Mouse (Mus musculus) liver, embryonic 13.5 days (tissue): ENCODE results near the gene Ttpal. TPM values are rescaled to one million over a fixed set of nuclear protein-coding genes. Genes with fewer than 3 reads are reported as not detected.

Experiments
- ATAC-seq: fragments of 200-750 bp; cut with Nextera tagmentation; 2 replicates; pipeline ENCODE4 v1.8.0; 2017; ENCODE audit warnings: low read depth, mild to moderate bottlenecking, moderate number of reproducible peaks, moderate library complexity
- DNase-seq: peaks from one replicate; pipeline ENCODE4 v3.0.0; 2022
- H3K27ac ChIP-seq: fragments of 300-500 bp; sonication (generic); 2 replicates; pipeline ENCODE4 v1.5.1; 2015; ENCODE audit warnings: moderate library complexity, mild to moderate bottlenecking, inconsistent platforms
- H3K27me3 ChIP-seq: fragments of 300-500 bp; sonication (generic); 2 replicates; pipeline ENCODE4 v1.6.1; 2015; ENCODE audit warnings: mild to moderate bottlenecking, inconsistent platforms
- H3K36me3 ChIP-seq: fragments of 300-500 bp; sonication (generic); 2 replicates; pipeline ENCODE4 v1.6.1; 2015; ENCODE audit warnings: mild to moderate bottlenecking, inconsistent platforms
- H3K4me1 ChIP-seq: fragments of 300-500 bp; sonication (generic); replicated peaks from 2 replicates; pipeline ENCODE4 v1.6.1; 2015; ENCODE audit warnings: inconsistent platforms
- H3K4me2 ChIP-seq: fragments of 300-500 bp; sonication (generic); 2 replicates; pipeline ENCODE4 v1.6.1; 2015; ENCODE audit warnings: inconsistent platforms, mild to moderate bottlenecking, moderate library complexity
- H3K4me3 ChIP-seq: fragments of 300-500 bp; sonication (generic); replicated peaks from 2 replicates; pipeline ENCODE4 v1.5.1; 2015; ENCODE audit warnings: mild to moderate bottlenecking, inconsistent platforms
- H3K9ac ChIP-seq: fragments of 300-500 bp; sonication (generic); 2 replicates; pipeline ENCODE4 v1.6.1; 2015; ENCODE audit warnings: mild to moderate bottlenecking, inconsistent platforms
- H3K9me3 ChIP-seq: fragments of 300-500 bp; sonication (generic); replicated peaks from 2 replicates; pipeline ENCODE4 v1.6.1; 2016; ENCODE audit warnings: inconsistent platforms
- WGBS: fragments of 180-500 bp; shearing (Covaris S2); methylation state at CpG from one replicate; pipeline ENCODE4 v1.1.7; 2015; ENCODE audit not compliant: insufficient replicate concordance; 5-methylcytosine and 5-hydroxymethylcytosine counted together
- polyA plus RNA-seq: library from polyadenylated mRNA; unstranded; fragments of >200 nt; fragmentation: Nextera tagmentation; extraction: Ambion mirVana; gene quantifications from 2 replicates; pipeline ENCODE4 v1.2.1, GENCODE M21; 2015

Ttpal gene
- polyA plus RNA-seq, 1 experiment from 2014 or later = 13.9 TPM

GRCm38 (mm10) chr2:163662698-163663221 lies 60.6 kb downstream of the Ttpal start:
- WGBS = 38% methylated on average over 2 of the region's 2 CpGs
- H3K4me2 ChIP-seq = no peak overlapping the region
- no peaks in the 10 kb centered on the region for H3K27me3 ChIP-seq
- H3K36me3 ChIP-seq = peaks cover 17% of the 10 kb centered on the region
- DNase-seq (no peak), ATAC-seq (no peak)
- no peak overlapping the region for H3K27ac ChIP-seq
- no peak overlapping the region for H3K4me3 ChIP-seq
- H3K9me3 ChIP-seq = no peaks in the 10 kb centered on the region
- peaks cover 75% of the 10 kb centered on the region for H3K4me1 ChIP-seq
- no peak overlapping the region for H3K9ac ChIP-seq

GRCm38 (mm10) chr2:163663930-163664329 lies 61.8 kb downstream of the Ttpal start:
- Histone ChIP-seq H3K27me3 (no peaks in the 10 kb centered on the region), H3K27ac (no peak overlapping the region), H3K9ac (no peak overlapping the region), H3K4me2 (no peak overlapping the region), H3K4me1 (peaks cover 77% of the 10 kb centered on the region), H3K9me3 (no peaks in the 10 kb centered on the region), H3K36me3 (peaks cover 17% of the 10 kb centered on the region), H3K4me3 (no peak overlapping the region)
- 67% methylated on average over 3 of the region's 3 CpGs for WGBS
- ATAC-seq = no peak
- DNase-seq = no peak

- Histone ChIP-seq H3K9ac (no peak overlapping the region), H3K4me1 (peaks cover 58% of the 10 kb centered on the region), H3K27ac (no peak overlapping the region), H3K4me2 (no peak overlapping the region), H3K36me3 (peaks cover 9% of the 10 kb centered on the region; the same call in 1 of the 2 replicates), H3K9me3 (no peaks in the 10 kb centered on the region), H3K27me3 (no peaks in the 10 kb centered on the region), H3K4me3 (no peak overlapping the region)
- ATAC-seq = no peak
- WGBS = 89% methylated on average over 1 of the region's 1 CpGs
- no peak for DNase-seq
Observed at GRCm38 (mm10) chr2:163667045-163667444, 64.9 kb downstream of the Ttpal start.

Other genes starting within 250 kb of the Ttpal start
- 0.16 and 0.21 TPM in 2 replicates for gene Jph2, start 204.3 kb upstream of the Ttpal start, polyA plus RNA-seq
- 36.1 and 39.2 TPM in 2 replicates for gene Oser1, start 177.6 kb upstream of the Ttpal start, polyA plus RNA-seq
- 0.20 and 0.35 TPM in 2 replicates for gene Gdap1l1, start 163.8 kb upstream of the Ttpal start, polyA plus RNA-seq
- gene Fitm2, start 129.7 kb upstream of the Ttpal start, polyA plus RNA-seq = 4.7 and 5.3 TPM in 2 replicates
- gene R3hdml, start 110.0 kb upstream of the Ttpal start, polyA plus RNA-seq = not detected in 2 replicates
- gene Hnf4a, start 95.5 kb upstream of the Ttpal start, polyA plus RNA-seq = 12.3 and 15.3 TPM in 2 replicates
- 112 and 130 TPM in 2 replicates for gene Serinc3, start 42.8 kb downstream of the Ttpal start, polyA plus RNA-seq
- gene Pkig, start 56.1 kb downstream of the Ttpal start, polyA plus RNA-seq = 122 and 139 TPM in 2 replicates
- gene Ada, start 147.9 kb downstream of the Ttpal start, polyA plus RNA-seq = 5.5 and 6.6 TPM in 2 replicates
- gene Ccn5, start 218.5 kb downstream of the Ttpal start, polyA plus RNA-seq = 0.09 and 0.13 TPM in 2 replicates